In the genomic region with DNA sequence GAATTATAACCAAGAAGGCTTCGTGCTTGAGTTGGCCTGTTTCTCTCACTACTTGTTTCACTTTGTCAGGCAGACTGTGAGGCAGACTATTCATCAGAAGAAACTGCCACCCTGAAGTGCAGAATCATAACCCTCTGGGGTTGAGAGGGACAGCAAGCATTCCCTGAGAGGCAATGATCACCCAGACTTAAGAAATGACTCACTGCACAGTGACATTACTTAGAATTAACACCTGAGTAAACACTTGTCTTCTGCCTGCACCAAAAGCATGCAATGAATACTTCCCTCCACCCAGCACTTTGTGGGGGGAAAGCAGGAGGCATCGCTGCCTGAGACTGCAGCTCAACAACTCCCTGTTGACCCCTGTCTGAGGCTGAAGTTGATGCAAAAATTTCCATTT, we compare ENCODE assay signal across 21 mouse cellular contexts.
DNase-seq lines count a peak whose midpoint lies in the region; ATAC-seq and TF ChIP-seq lines count a peak whose summit lies in the region.
"Had no signal": no experiment of that assay in that cellular context is flagged by ENCODE, and none has a peak within 500 bp of the region (broad histone marks: within the 10 kb centered on the region; RNA-seq: fewer than 3 reads in every experiment).

No protein-coding gene starts in this region.

- no peaks in the 10 kb centered on the region for H3K4me1 ChIP-seq in kidney, embryonic 15.5 days
- no peaks in the 10 kb centered on the region for H3K4me1 ChIP-seq in lung, embryonic 14.5 days (ENCODE audit: insufficient read depth)
- peaks cover 5 to 22% of the 10 kb centered on the region in 2 experiments; a peak in 3 of 4 replicates for H3K4me1 ChIP-seq in CH12.LX (ENCODE audit: control insufficient read depth in 1 of 2, insufficient read depth in 2 of 2)
- H3K4me1 ChIP-seq: embryonic facial prominence, embryonic 10.5 days; embryonic facial prominence, embryonic 12.5 days; forebrain, embryonic 13.5 days; forebrain, embryonic 15.5 days had no signal

- no peak overlapping the region for H3K9ac ChIP-seq in kidney, embryonic 15.5 days
- H3K9ac ChIP-seq in lung, embryonic 14.5 days: no peak overlapping the region
- H3K9ac ChIP-seq in CH12.LX (ENCODE audit: insufficient read depth, low read depth): no peak overlapping the region
- H3K9ac ChIP-seq: embryonic facial prominence, embryonic 12.5 days; forebrain, embryonic 13.5 days; forebrain, embryonic 15.5 days; forebrain, postnatal 0 days had no signal

- dilution Hi-C loops in CH12.LX (cut with MboI; ENCODE audit: extremely low pct_ligation_motif_present, extremely low pct_unique_long_range_greater_than_20kb, low sequenced_read_pairs): no loop called here

- TF ChIP-seq CTCF in lung, embryonic 14.5 days (IDR thresholded peaks at IDR 0.05; ENCODE audit: low read depth): no peak
- no peak for TF ChIP-seq CTCF in CH12.LX (conservative IDR thresholded peaks at IDR 0.05 in 1 of 2, IDR thresholded peaks at IDR 0.05 in 1 of 2; ENCODE audit: low read depth in 2 of 2, low read length in 2 of 2)

- in situ Hi-C loops in CH12.LX (cut with MboI; ENCODE audit: low pct_ligation_motif_present, low pct_unique_long_range_greater_than_20kb, low sequenced_read_pairs): no loop called here

- peak; percentile 47; the same call in 1 of the 2 replicates for TF ChIP-seq EP300 in CH12.LX (IDR thresholded peaks at IDR 0.05; ENCODE audit: low read length)

- H3K4me2 ChIP-seq in kidney, embryonic 15.5 days: no peak overlapping the region
- H3K4me2 ChIP-seq in lung, embryonic 14.5 days: no peak overlapping the region
- no peak overlapping the region for H3K4me2 ChIP-seq in CH12.LX (ENCODE audit: insufficient read depth, low read depth, poor library complexity, severe bottlenecking)
- H3K4me2 ChIP-seq: embryonic facial prominence, embryonic 12.5 days; forebrain, embryonic 13.5 days; forebrain, embryonic 15.5 days had no signal

- no peak overlapping the region for H3K4me3 ChIP-seq in kidney, embryonic 15.5 days (replicated peaks)
- H3K4me3 ChIP-seq in lung, embryonic 14.5 days (ENCODE audit: low read depth, low read length): no peak overlapping the region
- no peak overlapping the region for H3K4me3 ChIP-seq in CH12.LX (replicated peaks in 1 of 3; ENCODE audit: low read depth in 2 of 3, low read length in 2 of 3, poor library complexity in 1 of 3)
- H3K4me3 ChIP-seq: embryonic facial prominence, embryonic 10.5 days; embryonic facial prominence, embryonic 12.5 days; forebrain, embryonic 13.5 days; forebrain, embryonic 15.5 days had no signal

- DNase-seq in kidney, adult 8-10 months: no peak
- DNase-seq in lung, embryonic 14.5 days: no peak
- no peak for DNase-seq in lung, postnatal 25 days (ENCODE audit: low spot score)
- DNase-seq in CH12.LX (ENCODE audit: extremely low read depth): peak; percentile 56
- no peak for DNase-seq in urinary bladder, adult 18-20 months (ENCODE audit: low spot score in 2 of 2)
- DNase-seq: adrenal gland, adult 2 months; adrenal gland, postnatal 10 days; adrenal gland, postnatal 25 days; B cell, adult 2 months; cerebellum, adult 11 months; cerebellum, adult 18-20 months; cerebellum, adult 9-10 months; cerebellum, postnatal 10 days; cerebellum, postnatal 25 days; forebrain, postnatal 0 days had no signal

- WGBS in kidney, embryonic 15.5 days: 45% methylated on average over 2 of the region's 2 CpGs
- 59% methylated on average over 2 of the region's 2 CpGs for WGBS in lung, embryonic 14.5 days

- H3K36me3 ChIP-seq in kidney, embryonic 15.5 days: no peaks in the 10 kb centered on the region
- no peaks in the 10 kb centered on the region for H3K36me3 ChIP-seq in lung, embryonic 14.5 days (ENCODE audit: insufficient read depth)
- H3K36me3 ChIP-seq in CH12.LX (replicated peaks in 1 of 2; ENCODE audit: control insufficient read depth in 1 of 2, insufficient read depth in 1 of 2, low read length in 1 of 2): no peaks in the 10 kb centered on the region
- H3K36me3 ChIP-seq: embryonic facial prominence, embryonic 10.5 days; embryonic facial prominence, embryonic 12.5 days; forebrain, embryonic 15.5 days had no signal

- no peak for TF ChIP-seq RAD21 in CH12.LX (IDR thresholded peaks at IDR 0.05; ENCODE audit: low read depth, low read length)

- 0 out of 2 replicates have a peak, but pooled peaks have one; percentile 6 for ATAC-seq in kidney, embryonic 15.5 days (replicated peaks; ENCODE audit: low FRiP score)
- peak; percentile 60; the same call in 1 of the 2 replicates for ATAC-seq in lung, embryonic 14.5 days (ENCODE audit: insufficient read depth)
- ATAC-seq: CD4-positive, CD25-positive, alpha-beta regulatory T cell, adult 4 months; forebrain, embryonic 13.5 days; forebrain, embryonic 15.5 days; forebrain, postnatal 0 days had no signal

- no peaks in the 10 kb centered on the region for H3K9me3 ChIP-seq in kidney, embryonic 15.5 days (replicated peaks)
- no peaks in the 10 kb centered on the region for H3K9me3 ChIP-seq in lung, embryonic 14.5 days (ENCODE audit: low read depth, low read length)
- no peaks in the 10 kb centered on the region for H3K9me3 ChIP-seq in CH12.LX (replicated peaks; ENCODE audit: low read length)
- H3K9me3 ChIP-seq: embryonic facial prominence, embryonic 10.5 days; embryonic facial prominence, embryonic 12.5 days; forebrain, embryonic 13.5 days; forebrain, embryonic 15.5 days had no signal

- no peaks in the 10 kb centered on the region for H3K79me2 ChIP-seq in CH12.LX (replicated peaks; ENCODE audit: control insufficient read depth, extremely low read depth, insufficient read depth, poor library complexity, severe bottlenecking)

- H3K27me3 ChIP-seq in kidney, embryonic 15.5 days: no peaks in the 10 kb centered on the region
- no peaks in the 10 kb centered on the region for H3K27me3 ChIP-seq in lung, embryonic 14.5 days (ENCODE audit: insufficient read depth, low read length)
- H3K27me3 ChIP-seq in CH12.LX (replicated peaks): no peaks in the 10 kb centered on the region
- H3K27me3 ChIP-seq: embryonic facial prominence, embryonic 12.5 days; forebrain, embryonic 13.5 days; forebrain, embryonic 15.5 days had no signal

- no peak for TF ChIP-seq POLR2A in CH12.LX (IDR thresholded peaks at IDR 0.05; ENCODE audit: low read depth, low read length)

- no peak overlapping the region for H3K27ac ChIP-seq in kidney, embryonic 15.5 days
- H3K27ac ChIP-seq in lung, embryonic 14.5 days (ENCODE audit: low read depth): no peak overlapping the region
- H3K27ac ChIP-seq in CH12.LX (ENCODE audit: insufficient read depth, low read depth): no peak overlapping the region
- H3K27ac ChIP-seq: embryonic facial prominence, embryonic 10.5 days; embryonic facial prominence, embryonic 12.5 days; forebrain, embryonic 13.5 days; forebrain, embryonic 15.5 days had no signal

TF ChIP-seq in CH12.LX, 34 proteins besides CTCF, POLR2A, EP300 and RAD21:
- TF ChIP-seq NELFE (IDR thresholded peaks at IDR 0.05; ENCODE audit: low read depth, low read length) (no peak), CHD2 (IDR thresholded peaks at IDR 0.05; ENCODE audit: low read length) (no peak), SMC3 (IDR thresholded peaks at IDR 0.05; ENCODE audit: low read depth, low read length) (no peak), BHLHE40 (IDR thresholded peaks at IDR 0.05; ENCODE audit: low read depth, low read length) (peak; percentile 28; the same call in 1 of the 2 replicates), ZC3H11A (IDR thresholded peaks at IDR 0.05; ENCODE audit: low read depth, low read length) (no peak), MAX (IDR thresholded peaks at IDR 0.05; ENCODE audit: low read length) (no peak; the same call in 1 of the 2 replicates), ETS1 (conservative IDR thresholded peaks at IDR 0.05; ENCODE audit: low read depth, low read length) (0 out of 2 replicates have a peak, but pooled peaks have one; percentile 21), JUND (conservative IDR thresholded peaks at IDR 0.05; ENCODE audit: low read depth, low read length) (peak; percentile 74), IRF4 (IDR thresholded peaks at IDR 0.05; ENCODE audit: low read depth, low read length) (0 out of 2 replicates have a peak, but pooled peaks have one; percentile 25), MYC (IDR thresholded peaks at IDR 0.05; ENCODE audit: low read depth, low read length) (0 out of 2 replicates have a peak, but pooled peaks have one; percentile 32), HCFC1 (IDR thresholded peaks at IDR 0.05; ENCODE audit: low read depth, low read length) (no peak), ZNF384 (IDR thresholded peaks at IDR 0.05; ENCODE audit: low read depth, low read length) (no peak), SIN3A (IDR thresholded peaks at IDR 0.05; ENCODE audit: low read length) (0 out of 2 replicates have a peak, but pooled peaks have one; percentile 40), JUN (IDR thresholded peaks at IDR 0.05; ENCODE audit: insufficient read depth, low read depth, low read length) (peak; percentile 33; the same call in 1 of the 2 replicates), MAFK (IDR thresholded peaks at IDR 0.05; ENCODE audit: insufficient replicate concordance, low read length) (no peak), ELF1 (IDR thresholded peaks at IDR 0.05; ENCODE audit: low read depth, low read length) (no peak)
